Mouse (Mus musculus): ENCODE measurements around the gene Crlf1. TPM values are rescaled to one million over a fixed set of nuclear protein-coding genes. Genes with fewer than 3 reads are reported as not detected.

Crlf1 gene
- polyA plus RNA-seq, 1 experiment = 0.70 TPM

- no peak overlapping the region for H3K27ac ChIP-seq (ENCODE audit: control insufficient read depth, insufficient read depth, low read length)
- H3K4me1 ChIP-seq (replicated peaks; ENCODE audit: control insufficient read depth, insufficient read depth, low read length) = no peaks in the 10 kb centered on the region
These were observed 31.0 kb upstream of the Crlf1 start for GRCm38 (mm10) chr8:70461765-70462515.

DNA sequence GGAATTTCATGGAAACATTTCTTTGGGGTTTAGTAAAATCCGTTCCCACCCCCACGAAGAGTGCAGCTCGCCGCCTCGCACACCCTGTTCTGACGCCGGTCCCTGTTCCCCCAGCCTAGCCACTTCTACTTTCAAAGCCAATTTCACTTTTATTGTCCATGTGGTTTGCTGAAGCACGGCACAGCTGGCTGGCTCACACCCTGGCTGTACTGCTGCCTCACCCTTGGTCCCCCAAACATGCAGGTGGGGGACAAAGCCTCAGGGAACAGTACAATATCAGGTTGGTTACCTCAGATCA lies 30.5 kb upstream of the Crlf1 start:
- Histone ChIP-seq H3K36me3 (ENCODE audit: control insufficient read depth, insufficient read depth, low read length) (no peaks in the 10 kb centered on the region), H3K4me3 (ENCODE audit: control insufficient read depth, insufficient read depth, low read length) (no peak overlapping the region), H3K27me3 (ENCODE audit: control insufficient read depth, insufficient read depth, low read length) (no peaks in the 10 kb centered on the region), H3K4me1 (replicated peaks; ENCODE audit: control insufficient read depth, insufficient read depth, low read length) (no peaks in the 10 kb centered on the region), H3K27ac (ENCODE audit: control insufficient read depth, insufficient read depth, low read length) (no peak overlapping the region)
- TF ChIP-seq CTCF (IDR thresholded peaks at IDR 0.05; ENCODE audit: borderline replicate concordance, control insufficient read depth, extremely low read depth, insufficient read depth, low read length, poor library complexity) = no peak
- TF ChIP-seq POLR2A (IDR thresholded peaks at IDR 0.05; ENCODE audit: control insufficient read depth, extremely low read depth, insufficient read depth, low read length, poor library complexity) = no peak
- no peak for DNase-seq
- 66% methylated on average over 8 of the region's 8 CpGs for WGBS

More at GRCm38 (mm10) chr8:70461765-70462515, 31.0 kb upstream of the Crlf1 start:
- WGBS = 95% methylated on average over 16 of the region's 16 CpGs
- H3K27me3 ChIP-seq (ENCODE audit: control insufficient read depth, insufficient read depth, low read length) = no peaks in the 10 kb centered on the region
- TF ChIP-seq CTCF (IDR thresholded peaks at IDR 0.05; ENCODE audit: borderline replicate concordance, control insufficient read depth, extremely low read depth, insufficient read depth, low read length, poor library complexity) = no peak
- no peak for TF ChIP-seq POLR2A (IDR thresholded peaks at IDR 0.05; ENCODE audit: control insufficient read depth, extremely low read depth, insufficient read depth, low read length, poor library complexity)
- no peaks in the 10 kb centered on the region for H3K36me3 ChIP-seq (ENCODE audit: control insufficient read depth, insufficient read depth, low read length)
- H3K4me3 ChIP-seq (ENCODE audit: control insufficient read depth, insufficient read depth, low read length) = no peak overlapping the region
- DNase-seq = no peak

- Histone ChIP-seq H3K4me1 (replicated peaks; ENCODE audit: control insufficient read depth, insufficient read depth, low read length) (no peaks in the 10 kb centered on the region), H3K4me3 (ENCODE audit: control insufficient read depth, insufficient read depth, low read length) (no peak overlapping the region), H3K27ac (ENCODE audit: control insufficient read depth, insufficient read depth, low read length) (no peak overlapping the region), H3K27me3 (ENCODE audit: control insufficient read depth, insufficient read depth, low read length) (no peaks in the 10 kb centered on the region), H3K36me3 (ENCODE audit: control insufficient read depth, insufficient read depth, low read length) (no peaks in the 10 kb centered on the region)
- no peak for TF ChIP-seq CTCF (IDR thresholded peaks at IDR 0.05; ENCODE audit: borderline replicate concordance, control insufficient read depth, extremely low read depth, insufficient read depth, low read length, poor library complexity)
- TF ChIP-seq POLR2A (IDR thresholded peaks at IDR 0.05; ENCODE audit: control insufficient read depth, extremely low read depth, insufficient read depth, low read length, poor library complexity) = no peak
- WGBS = 91% methylated on average over 4 of the region's 4 CpGs
- DNase-seq = no peak
These were observed 29.7 kb upstream of the Crlf1 start for GRCm38 (mm10) chr8:70463306-70463705.

GRCm38 (mm10) chr8:70464162-70464561 lies 28.8 kb upstream of the Crlf1 start:
- Histone ChIP-seq H3K36me3 (ENCODE audit: control insufficient read depth, insufficient read depth, low read length) (no peaks in the 10 kb centered on the region), H3K4me1 (replicated peaks; ENCODE audit: control insufficient read depth, insufficient read depth, low read length) (no peaks in the 10 kb centered on the region), H3K27me3 (ENCODE audit: control insufficient read depth, insufficient read depth, low read length) (no peaks in the 10 kb centered on the region), H3K27ac (ENCODE audit: control insufficient read depth, insufficient read depth, low read length) (no peak overlapping the region), H3K4me3 (ENCODE audit: control insufficient read depth, insufficient read depth, low read length) (no peak overlapping the region)
- WGBS = 94% methylated on average over 6 of the region's 6 CpGs
- no peak for DNase-seq
- TF ChIP-seq CTCF (IDR thresholded peaks at IDR 0.05; ENCODE audit: borderline replicate concordance, control insufficient read depth, extremely low read depth, insufficient read depth, low read length, poor library complexity) (no peak), POLR2A (IDR thresholded peaks at IDR 0.05; ENCODE audit: control insufficient read depth, extremely low read depth, insufficient read depth, low read length, poor library complexity) (no peak)

DNA sequence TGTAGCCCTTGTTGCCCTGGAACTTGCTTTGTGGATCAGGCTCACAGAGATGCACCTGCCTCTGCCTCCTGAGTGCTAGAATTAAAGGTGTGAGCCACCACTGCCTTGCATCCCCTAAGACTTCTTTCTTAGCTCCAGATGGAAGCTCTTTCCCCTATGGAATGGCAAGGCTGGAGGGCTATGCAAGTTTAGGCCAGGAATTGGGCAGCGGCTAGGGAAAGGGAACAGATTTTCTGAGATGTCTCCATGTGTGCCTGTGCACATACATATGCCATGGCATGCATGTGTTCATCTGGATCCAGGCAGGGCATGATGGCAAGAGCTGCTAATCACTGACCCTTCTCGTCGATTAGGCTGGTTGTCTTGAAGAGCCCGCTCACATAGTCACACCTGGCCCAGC lies 27.3 kb upstream of the Crlf1 start:
- H3K27ac ChIP-seq (ENCODE audit: control insufficient read depth, insufficient read depth, low read length) = no peak overlapping the region
- H3K4me1 ChIP-seq (replicated peaks; ENCODE audit: control insufficient read depth, insufficient read depth, low read length) = no peaks in the 10 kb centered on the region
- WGBS = 97% methylated on average over 4 of the region's 4 CpGs
- no peak for TF ChIP-seq CTCF (IDR thresholded peaks at IDR 0.05; ENCODE audit: borderline replicate concordance, control insufficient read depth, extremely low read depth, insufficient read depth, low read length, poor library complexity)
- TF ChIP-seq POLR2A (IDR thresholded peaks at IDR 0.05; ENCODE audit: control insufficient read depth, extremely low read depth, insufficient read depth, low read length, poor library complexity) = no peak
- no peaks in the 10 kb centered on the region for H3K27me3 ChIP-seq (ENCODE audit: control insufficient read depth, insufficient read depth, low read length)
- H3K36me3 ChIP-seq (ENCODE audit: control insufficient read depth, insufficient read depth, low read length) = no peaks in the 10 kb centered on the region
- no peak for DNase-seq
- H3K4me3 ChIP-seq (ENCODE audit: control insufficient read depth, insufficient read depth, low read length) = no peak overlapping the region

DNA sequence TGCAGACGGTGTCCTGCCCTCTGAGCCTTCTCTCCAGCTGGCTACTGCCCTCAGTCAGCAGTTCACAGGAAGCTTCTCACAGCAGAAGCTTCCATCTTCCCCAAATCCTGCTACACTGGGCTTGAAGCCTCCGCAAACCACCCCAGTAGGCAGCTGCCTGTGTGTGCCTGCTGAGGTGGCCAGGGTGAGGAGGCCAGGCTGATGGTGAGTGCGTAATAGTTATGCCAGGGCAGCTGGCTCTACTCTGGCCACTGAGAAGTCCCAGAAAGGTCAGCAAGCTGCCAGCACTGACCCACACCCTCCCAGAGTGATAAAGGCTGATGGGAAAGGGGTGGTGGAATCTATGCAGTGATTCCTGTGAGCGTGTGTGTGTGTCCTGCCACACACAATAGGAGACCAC lies 26.7 kb upstream of the Crlf1 start:
- TF ChIP-seq POLR2A (IDR thresholded peaks at IDR 0.05; ENCODE audit: control insufficient read depth, extremely low read depth, insufficient read depth, low read length, poor library complexity) (no peak), CTCF (IDR thresholded peaks at IDR 0.05; ENCODE audit: borderline replicate concordance, control insufficient read depth, extremely low read depth, insufficient read depth, low read length, poor library complexity) (no peak)
- H3K27ac ChIP-seq (ENCODE audit: control insufficient read depth, insufficient read depth, low read length) = no peak overlapping the region

GRCm38 (mm10) chr8:70466771-70467170 lies 26.2 kb upstream of the Crlf1 start:
- Histone ChIP-seq H3K27ac (ENCODE audit: control insufficient read depth, insufficient read depth, low read length) (no peak overlapping the region), H3K36me3 (ENCODE audit: control insufficient read depth, insufficient read depth, low read length) (no peaks in the 10 kb centered on the region), H3K27me3 (ENCODE audit: control insufficient read depth, insufficient read depth, low read length) (no peaks in the 10 kb centered on the region), H3K4me1 (replicated peaks; ENCODE audit: control insufficient read depth, insufficient read depth, low read length) (no peaks in the 10 kb centered on the region), H3K4me3 (ENCODE audit: control insufficient read depth, insufficient read depth, low read length) (no peak overlapping the region)
- TF ChIP-seq CTCF (IDR thresholded peaks at IDR 0.05; ENCODE audit: borderline replicate concordance, control insufficient read depth, extremely low read depth, insufficient read depth, low read length, poor library complexity) (no peak), POLR2A (IDR thresholded peaks at IDR 0.05; ENCODE audit: control insufficient read depth, extremely low read depth, insufficient read depth, low read length, poor library complexity) (no peak)
- WGBS = 94% methylated on average over 11 of the region's 11 CpGs
- DNase-seq = no peak

More for the DNA sequence above, 26.7 kb upstream of the Crlf1 start:
- no peak for DNase-seq
- no peak overlapping the region for H3K4me3 ChIP-seq (ENCODE audit: control insufficient read depth, insufficient read depth, low read length)
- no peaks in the 10 kb centered on the region for H3K27me3 ChIP-seq (ENCODE audit: control insufficient read depth, insufficient read depth, low read length)
- no peaks in the 10 kb centered on the region for H3K36me3 ChIP-seq (ENCODE audit: control insufficient read depth, insufficient read depth, low read length)
- H3K4me1 ChIP-seq (replicated peaks; ENCODE audit: control insufficient read depth, insufficient read depth, low read length) = no peaks in the 10 kb centered on the region
- WGBS = 96% methylated on average over 4 of the region's 4 CpGs
